Mouse (Mus musculus): ENCODE measurements around the gene Tuba1a. TPM values are rescaled to one million over a fixed set of nuclear protein-coding genes. Genes with fewer than 3 reads are reported as not detected.

Gene Tuba1a
- polyA plus RNA-seq, 2 experiments = 1,030 to 1,288 TPM

DNA sequence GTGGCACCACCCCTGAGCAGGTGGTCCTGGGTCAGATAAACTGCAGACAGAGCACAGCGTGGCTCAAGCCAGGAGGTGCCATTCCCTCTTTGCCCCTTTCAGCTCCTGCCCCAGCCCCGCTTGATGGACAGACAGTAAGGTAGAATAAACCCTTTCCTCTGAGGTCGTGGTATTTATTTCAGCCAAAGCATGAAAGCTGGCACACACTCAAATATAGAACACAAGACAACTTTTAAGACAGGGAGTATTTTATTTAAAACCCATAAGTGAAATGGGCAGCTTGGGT, 4.0 kb downstream of the Tuba1a start:
- Histone ChIP-seq H3K36me3 (ENCODE audit: control insufficient read depth, insufficient read depth, low read length) (peaks cover 15% of the 10 kb centered on the region), H3K27me3 (ENCODE audit: control insufficient read depth, insufficient read depth, low read length) (no peaks in the 10 kb centered on the region), H3K4me3 (replicated peaks; ENCODE audit: low read length) (no peak overlapping the region), H3K4me1 (ENCODE audit: control insufficient read depth, insufficient read depth, low read length) (peaks cover 8% of the 10 kb centered on the region; the same call in 1 of the 2 replicates), H3K27ac (replicated peaks; ENCODE audit: low read depth, low read length) (no peak overlapping the region), H3K9me3 (ENCODE audit: control insufficient read depth, low read length) (no peaks in the 10 kb centered on the region), H3K9ac (ENCODE audit: low read depth, low read length, severe bottlenecking) (no peak overlapping the region), H3K4me2 (replicated peaks; ENCODE audit: low read depth, low read length, severe bottlenecking) (no peak overlapping the region)
- WGBS = 66% methylated on average over 3 of the region's 3 CpGs
- no peak for DNase-seq (ENCODE audit: low spot score)
- no peak for ATAC-seq (ENCODE audit: low FRiP score, low read depth)
- TF ChIP-seq POLR2A (IDR thresholded peaks at IDR 0.05; ENCODE audit: borderline replicate concordance, extremely low read depth, insufficient read depth, insufficient read length) = no peak

GRCm38 (mm10) chr15:98948857-98949606, 4.5 kb downstream of the Tuba1a start:
- 75% methylated on average over 6 of the region's 6 CpGs for WGBS
- H3K4me1 ChIP-seq (ENCODE audit: control insufficient read depth, insufficient read depth, low read length) = peaks cover 5% of the 10 kb centered on the region; the same call in 1 of the 2 replicates
- H3K27ac ChIP-seq (replicated peaks; ENCODE audit: low read depth, low read length) = no peak overlapping the region
- H3K9me3 ChIP-seq (ENCODE audit: control insufficient read depth, low read length) = no peaks in the 10 kb centered on the region
- peaks cover 15% of the 10 kb centered on the region for H3K36me3 ChIP-seq (ENCODE audit: control insufficient read depth, insufficient read depth, low read length)
- no peak overlapping the region for H3K4me2 ChIP-seq (replicated peaks; ENCODE audit: low read depth, low read length, severe bottlenecking)
- DNase-seq (ENCODE audit: low spot score) = no peak
- no peak overlapping the region for H3K4me3 ChIP-seq (replicated peaks; ENCODE audit: low read length)
- no peaks in the 10 kb centered on the region for H3K27me3 ChIP-seq (ENCODE audit: control insufficient read depth, insufficient read depth, low read length)
- no peak for TF ChIP-seq POLR2A (IDR thresholded peaks at IDR 0.05; ENCODE audit: borderline replicate concordance, extremely low read depth, insufficient read depth, insufficient read length)
- ATAC-seq (ENCODE audit: low FRiP score, low read depth) = no peak
- H3K9ac ChIP-seq (ENCODE audit: low read depth, low read length, severe bottlenecking) = no peak overlapping the region

- no peaks in the 10 kb centered on the region for H3K27me3 ChIP-seq (ENCODE audit: control insufficient read depth, insufficient read depth, low read length)
- ATAC-seq (ENCODE audit: low FRiP score, low read depth) = no peak
- DNase-seq (ENCODE audit: low spot score) = no peak
- no peak overlapping the region for H3K4me2 ChIP-seq (replicated peaks; ENCODE audit: low read depth, low read length, severe bottlenecking)
- no peaks in the 10 kb centered on the region for H3K9me3 ChIP-seq (ENCODE audit: control insufficient read depth, low read length)
- H3K4me3 ChIP-seq (replicated peaks; ENCODE audit: low read length) = no peak overlapping the region
- no peak overlapping the region for H3K9ac ChIP-seq (ENCODE audit: low read depth, low read length, severe bottlenecking)
- no peak overlapping the region for H3K27ac ChIP-seq (replicated peaks; ENCODE audit: low read depth, low read length)
- TF ChIP-seq POLR2A (IDR thresholded peaks at IDR 0.05; ENCODE audit: borderline replicate concordance, extremely low read depth, insufficient read depth, insufficient read length) = no peak
- peaks cover 3% of the 10 kb centered on the region; the same call in 1 of the 2 replicates for H3K4me1 ChIP-seq (ENCODE audit: control insufficient read depth, insufficient read depth, low read length)
- H3K36me3 ChIP-seq (ENCODE audit: control insufficient read depth, insufficient read depth, low read length) = peaks cover 15% of the 10 kb centered on the region
Measured at GRCm38 (mm10) chr15:98948382-98948781, 5.1 kb downstream of the Tuba1a start.

GRCm38 (mm10) chr15:98947884-98948283, 5.6 kb downstream of the Tuba1a start:
- H3K27ac ChIP-seq (replicated peaks; ENCODE audit: low read depth, low read length) = no peak overlapping the region
- WGBS = 48% methylated on average over 3 of the region's 3 CpGs
- ATAC-seq (ENCODE audit: low FRiP score, low read depth) = no peak
- peaks cover 15% of the 10 kb centered on the region for H3K36me3 ChIP-seq (ENCODE audit: control insufficient read depth, insufficient read depth, low read length)
- no peak for TF ChIP-seq POLR2A (IDR thresholded peaks at IDR 0.05; ENCODE audit: borderline replicate concordance, extremely low read depth, insufficient read depth, insufficient read length)
- H3K9me3 ChIP-seq (ENCODE audit: control insufficient read depth, low read length) = no peaks in the 10 kb centered on the region
- no peaks in the 10 kb centered on the region for H3K27me3 ChIP-seq (ENCODE audit: control insufficient read depth, insufficient read depth, low read length)
- peaks cover 3% of the 10 kb centered on the region; the same call in 1 of the 2 replicates for H3K4me1 ChIP-seq (ENCODE audit: control insufficient read depth, insufficient read depth, low read length)
- no peak overlapping the region for H3K9ac ChIP-seq (ENCODE audit: low read depth, low read length, severe bottlenecking)
- no peak for DNase-seq (ENCODE audit: low spot score)
- H3K4me3 ChIP-seq (replicated peaks; ENCODE audit: low read length) = no peak overlapping the region
- no peak overlapping the region for H3K4me2 ChIP-seq (replicated peaks; ENCODE audit: low read depth, low read length, severe bottlenecking)

- Histone ChIP-seq H3K27me3 (ENCODE audit: control insufficient read depth, insufficient read depth, low read length) (no peaks in the 10 kb centered on the region), H3K27ac (replicated peaks; ENCODE audit: low read depth, low read length) (no peak overlapping the region), H3K4me3 (replicated peaks; ENCODE audit: low read length) (no peak overlapping the region), H3K9ac (ENCODE audit: low read depth, low read length, severe bottlenecking) (no peak overlapping the region), H3K4me1 (ENCODE audit: control insufficient read depth, insufficient read depth, low read length) (no peaks in the 10 kb centered on the region), H3K36me3 (ENCODE audit: control insufficient read depth, insufficient read depth, low read length) (no peaks in the 10 kb centered on the region), H3K9me3 (ENCODE audit: control insufficient read depth, low read length) (no peaks in the 10 kb centered on the region), H3K4me2 (replicated peaks; ENCODE audit: low read depth, low read length, severe bottlenecking) (no peak overlapping the region)
- DNase-seq (ENCODE audit: low spot score) (no peak), ATAC-seq (ENCODE audit: low FRiP score, low read depth) (no peak)
- WGBS = 71% methylated on average over 4 of the region's 4 CpGs
- no peak for TF ChIP-seq POLR2A (IDR thresholded peaks at IDR 0.05; ENCODE audit: borderline replicate concordance, extremely low read depth, insufficient read depth, insufficient read length)
Measured at GRCm38 (mm10) chr15:98943133-98943532, 10.4 kb downstream of the Tuba1a start.

All from limb, embryonic 14.5 days (tissue).